Mouse (Mus musculus) right cerebral cortex, postnatal 10 days (tissue): ENCODE results near the gene Pdss2.

Source experiments
- DNase-seq, 2 experiments: peaks; one replicate each; pipeline ENCODE4 v3.0.0; 2021; ENCODE audit warnings: low spot score in 2 of 2

The Pdss2 gene

GRCm38 (mm10) chr10:43310781-43311392, 89.6 kb downstream of the Pdss2 start:
- DNase-seq = no peak

GRCm38 (mm10) chr10:43312211-43312610, 90.9 kb downstream of the Pdss2 start:
- DNase-seq = no peak

GRCm38 (mm10) chr10:43312658-43313417, 91.6 kb downstream of the Pdss2 start:
- no peak for DNase-seq

GRCm38 (mm10) chr10:43315228-43315627, 93.9 kb downstream of the Pdss2 start:
- no peak for DNase-seq

GRCm38 (mm10) chr10:43317327-43317951, 96.2 kb downstream of the Pdss2 start:
- DNase-seq = no peak

- no peak for DNase-seq
Observed at GRCm38 (mm10) chr10:43321019-43321418, 99.7 kb downstream of the Pdss2 start.

- peak in 1 of 2 experiments; percentile 45 for DNase-seq
Observed at GRCm38 (mm10) chr10:43322446-43323178, 101.3 kb downstream of the Pdss2 start.

- no peak for DNase-seq
Observed at GRCm38 (mm10) chr10:43323386-43323785, 102.1 kb downstream of the Pdss2 start.

- DNase-seq = no peak
Observed at GRCm38 (mm10) chr10:43329813-43330212, 108.5 kb downstream of the Pdss2 start.

- no peak for DNase-seq
Observed at GRCm38 (mm10) chr10:43330691-43331090, 109.4 kb downstream of the Pdss2 start.

GRCm38 (mm10) chr10:43331931-43332701, 110.8 kb downstream of the Pdss2 start:
- DNase-seq = no peak

GRCm38 (mm10) chr10:43335874-43336273, 114.6 kb downstream of the Pdss2 start:
- no peak for DNase-seq

GRCm38 (mm10) chr10:43337110-43337509, 115.8 kb downstream of the Pdss2 start:
- DNase-seq = no peak

GRCm38 (mm10) chr10:43339811-43340210, 118.5 kb downstream of the Pdss2 start:
- DNase-seq = no peak

- DNase-seq = no peak
Observed at GRCm38 (mm10) chr10:43349718-43350117, 128.4 kb downstream of the Pdss2 start.

- DNase-seq = no peak
Observed at GRCm38 (mm10) chr10:43357884-43358283, 136.6 kb downstream of the Pdss2 start.

- DNase-seq = no peak
Observed at GRCm38 (mm10) chr10:43362947-43363346, 141.7 kb downstream of the Pdss2 start.

- DNase-seq = no peak
Observed at GRCm38 (mm10) chr10:43363431-43363851, 142.2 kb downstream of the Pdss2 start.

GRCm38 (mm10) chr10:43365909-43366308, 144.6 kb downstream of the Pdss2 start:
- DNase-seq = no peak

GRCm38 (mm10) chr10:43368611-43369010, 147.3 kb downstream of the Pdss2 start:
- no peak for DNase-seq

GRCm38 (mm10) chr10:43372315-43372714, 151.0 kb downstream of the Pdss2 start:
- peak; percentile 38 to 44 for DNase-seq
